Mouse (Mus musculus) small intestine, adult 2 months (tissue): ENCODE results near the gene Nup214. TPM values are rescaled to one million over a fixed set of nuclear protein-coding genes. Genes with fewer than 3 reads are reported as not detected.

Source experiments
- H3K27ac ChIP-seq: fragments of 200-500 bp; 2 replicates; pipeline ENCODE4 v1.5.1; 2012; ENCODE audit warnings: low read depth, low read length, control low read depth, inconsistent platforms; ENCODE audit not compliant: insufficient read depth
- H3K27me3 ChIP-seq: fragments of 200-500 bp; 2 replicates; pipeline ENCODE4 v1.6.1; 2012; ENCODE audit warnings: mild to moderate bottlenecking, moderate library complexity, low read length, inconsistent platforms; ENCODE audit not compliant: control insufficient read depth, insufficient read depth
- H3K36me3 ChIP-seq: fragments of 200-500 bp; 2 replicates; pipeline ENCODE4 v1.6.1; 2012; ENCODE audit warnings: mild to moderate bottlenecking, low read length, control low read depth, inconsistent platforms; ENCODE audit not compliant: control insufficient read depth, insufficient read depth
- H3K4me1 ChIP-seq: fragments of 200-500 bp; 2 replicates; pipeline ENCODE4 v1.6.1; 2012; ENCODE audit warnings: low read length, inconsistent platforms, mixed read lengths; ENCODE audit not compliant: control insufficient read depth, insufficient read depth, insufficient read length
- H3K4me3 ChIP-seq: fragments of 200-500 bp; 2 replicates; pipeline ENCODE4 v1.5.1; 2012; ENCODE audit warnings: low read depth, mild to moderate bottlenecking, control low read depth, inconsistent platforms, low read length, moderate library complexity
- CTCF ChIP-seq: fragments of 200-500 bp; IDR thresholded peaks from 2 replicates; pipeline ENCODE4 v1.5.1; 2012; ENCODE audit warnings: low read depth, mild to moderate bottlenecking, control low read depth, inconsistent platforms, low read length, moderate library complexity, mixed read lengths; ENCODE audit not compliant: insufficient replicate concordance, insufficient read length; ENCODE audit errors: extremely low read depth
- POLR2A ChIP-seq: fragments of 200-500 bp; IDR thresholded peaks from 2 replicates; pipeline ENCODE4 v1.6.1; 2012; ENCODE audit warnings: low read depth, mild to moderate bottlenecking, control low read depth, inconsistent platforms, low read length, moderate library complexity
- WGBS: fragments of 180-500 bp; shearing (Covaris S2); methylation state at CpG from one replicate; pipeline ENCODE4 v1.1.7; 2018; 5-methylcytosine and 5-hydroxymethylcytosine counted together
- polyA plus RNA-seq: library from polyadenylated mRNA; depleted of rRNA; stranded (reverse); fragments of >200 nt; gene quantifications from 2 replicates; pipeline ENCODE4 v1.2.3, GENCODE M21; 2012; rRNA removed

The Nup214 gene
- polyA plus RNA-seq, result 11.4 and 21.8 TPM in 2 replicates

GRCm38 (mm10) chr2:31974141-31974808 lies at the start of gene Nup214:
Nup214 (plus strand) TSS chr2:31974436.
- peaks cover 6% of the 10 kb centered on the region; the same call in 1 of the 2 replicates for H3K4me1 ChIP-seq
- peaks cover 24% of the 10 kb centered on the region for H3K36me3 ChIP-seq
- H3K27me3 ChIP-seq, result no peaks in the 10 kb centered on the region
- WGBS, result under 1% methylated on average over 60 of the region's 60 CpGs
- peak within 1 kb of the TSS; percentile 18 for H3K27ac ChIP-seq
- peak; percentile 72 for TF ChIP-seq POLR2A
- no peak for TF ChIP-seq CTCF
- H3K4me3 ChIP-seq, result peak within 1 kb of the TSS; percentile 81

- no peaks in the 10 kb centered on the region for H3K36me3 ChIP-seq
- 16% methylated on average over 9 of the region's 9 CpGs for WGBS
- no peaks in the 10 kb centered on the region for H3K27me3 ChIP-seq
- no peak overlapping the region for H3K4me3 ChIP-seq
- H3K27ac ChIP-seq, result no peak overlapping the region
- no peak for TF ChIP-seq POLR2A
- TF ChIP-seq CTCF, result no peak
- no peaks in the 10 kb centered on the region for H3K4me1 ChIP-seq
Observed at GRCm38 (mm10) chr2:31924811-31925210, 49.4 kb upstream of the Nup214 start.

GRCm38 (mm10) chr2:31925936-31926335 lies 48.3 kb upstream of the Nup214 start:
- Histone ChIP-seq H3K4me1 (no peaks in the 10 kb centered on the region), H3K36me3 (no peaks in the 10 kb centered on the region), H3K4me3 (no peak overlapping the region), H3K27me3 (no peaks in the 10 kb centered on the region), H3K27ac (no peak overlapping the region)
- TF ChIP-seq CTCF (no peak), POLR2A (no peak)
- 16% methylated on average over 4 of the region's 4 CpGs for WGBS

GRCm38 (mm10) chr2:31929664-31930063 lies 44.6 kb upstream of the Nup214 start:
- Histone ChIP-seq H3K4me1 (no peaks in the 10 kb centered on the region), H3K36me3 (no peaks in the 10 kb centered on the region), H3K27me3 (no peaks in the 10 kb centered on the region), H3K4me3 (no peak overlapping the region), H3K27ac (no peak overlapping the region)
- 68% methylated on average over 3 of the region's 3 CpGs for WGBS
- TF ChIP-seq POLR2A, result no peak
- no peak for TF ChIP-seq CTCF

- Histone ChIP-seq H3K4me1 (no peaks in the 10 kb centered on the region), H3K27ac (no peak overlapping the region), H3K4me3 (no peak overlapping the region), H3K36me3 (no peaks in the 10 kb centered on the region), H3K27me3 (no peaks in the 10 kb centered on the region)
- 62% methylated on average over 4 of the region's 4 CpGs for WGBS
- no peak for TF ChIP-seq POLR2A
- no peak for TF ChIP-seq CTCF
Observed at GRCm38 (mm10) chr2:31934551-31934950, 39.7 kb upstream of the Nup214 start.

GRCm38 (mm10) chr2:31935054-31935453 lies 39.2 kb upstream of the Nup214 start:
- WGBS, result 32% methylated on average over 4 of the region's 4 CpGs
- Histone ChIP-seq H3K36me3 (no peaks in the 10 kb centered on the region), H3K27ac (no peak overlapping the region), H3K27me3 (no peaks in the 10 kb centered on the region), H3K4me1 (no peaks in the 10 kb centered on the region), H3K4me3 (no peak overlapping the region)
- TF ChIP-seq CTCF, result no peak

- Histone ChIP-seq H3K36me3 (no peaks in the 10 kb centered on the region), H3K4me1 (no peaks in the 10 kb centered on the region), H3K4me3 (no peak overlapping the region), H3K27me3 (no peaks in the 10 kb centered on the region), H3K27ac (no peak overlapping the region)
- WGBS, result 59% methylated on average over 1 of the region's 1 CpGs
- TF ChIP-seq CTCF (no peak), POLR2A (no peak)
Observed at GRCm38 (mm10) chr2:31938298-31938697, 35.9 kb upstream of the Nup214 start.
